Mouse (Mus musculus): Measurements from ENCODE around the gene Arhgef12. TPM values are rescaled to one million over a fixed set of nuclear protein-coding genes. Genes with fewer than 3 reads are reported as not detected.
A peak's percentile ranks its signal among the peaks of the same experiment; 100 is the strongest.

Arhgef12 gene
- total and polyA plus RNA-seq, 2 experiments from 2014 or later: 14.0 to 86.0 TPM

DNA sequence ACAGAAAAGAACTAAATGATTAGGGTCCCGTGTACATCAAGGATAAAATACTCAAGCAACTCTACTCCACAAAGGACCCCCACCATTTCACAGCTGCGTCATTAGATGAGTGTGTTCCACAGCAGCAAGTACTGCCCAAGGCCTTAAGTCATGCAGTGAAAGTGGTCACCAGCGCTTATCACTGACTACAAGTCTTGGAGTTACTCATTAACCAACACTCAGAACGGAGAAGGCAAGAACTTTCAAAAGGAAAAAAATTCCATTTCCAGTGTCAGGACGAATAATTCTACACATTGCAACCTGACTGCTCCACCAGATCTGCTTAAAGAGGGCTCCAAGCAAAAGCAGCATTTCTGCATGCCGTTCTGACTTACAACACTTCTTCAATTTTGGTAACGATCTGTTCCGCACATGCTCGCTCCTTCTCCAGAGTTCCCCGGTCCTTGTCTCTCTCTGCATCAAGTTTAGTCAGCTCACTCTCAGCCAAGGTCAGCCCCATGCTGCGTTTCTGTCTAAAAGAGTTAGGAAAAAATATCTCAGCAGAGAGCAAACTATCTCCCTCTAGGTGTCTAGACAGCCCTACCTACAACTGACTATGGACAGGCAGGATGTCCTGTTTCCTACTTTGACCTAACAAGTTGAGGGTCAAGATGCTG, 106.3 kb downstream of the Arhgef12 start:
- Histone ChIP-seq H3K4me3 (ENCODE audit: low read length) (no peak overlapping the region), H3K27ac (no peak overlapping the region), H3K27me3 (ENCODE audit: insufficient read depth, low read length) (no peaks in the 10 kb centered on the region), H3K9me3 (ENCODE audit: low read length) (no peaks in the 10 kb centered on the region), H3K4me1 (ENCODE audit: insufficient read depth, low read length) (no peaks in the 10 kb centered on the region), H3K9ac (replicated peaks; ENCODE audit: low read length) (no peak overlapping the region), H3K4me2 (ENCODE audit: low read depth, low read length) (no peak overlapping the region), H3K36me3 (ENCODE audit: insufficient read depth, low read length) (peaks cover 61% of the 10 kb centered on the region)
- ATAC-seq: no peak
- TF ChIP-seq CTCF (IDR thresholded peaks at IDR 0.05; ENCODE audit: low read depth): no peak
- no peak for DNase-seq (ENCODE audit: low spot score)
- WGBS: 93% methylated on average over 11 of the region's 11 CpGs

DNA sequence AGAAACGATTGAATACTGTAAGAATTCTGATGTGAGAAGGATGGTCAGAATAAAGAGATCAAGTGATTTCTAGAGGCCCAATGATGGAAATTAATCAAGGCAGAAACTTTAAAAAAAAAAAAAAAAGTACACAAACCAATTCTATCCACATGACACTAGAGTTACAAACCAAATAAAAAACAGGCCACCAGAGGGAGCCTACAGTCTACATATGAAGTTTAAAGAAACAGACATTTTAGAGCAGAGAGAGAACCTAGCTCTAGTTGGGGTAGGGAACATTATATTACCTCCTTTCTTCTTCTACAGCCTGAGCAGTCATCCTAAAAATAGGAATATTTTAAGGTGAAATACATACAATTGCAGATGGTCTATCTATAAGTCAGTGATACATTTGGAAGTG, 107.0 kb downstream of the Arhgef12 start:
- Histone ChIP-seq H3K27me3 (ENCODE audit: insufficient read depth, low read length) (no peaks in the 10 kb centered on the region), H3K9ac (replicated peaks; ENCODE audit: low read length) (no peak overlapping the region), H3K27ac (no peak overlapping the region), H3K9me3 (ENCODE audit: low read length) (no peaks in the 10 kb centered on the region), H3K4me3 (ENCODE audit: low read length) (no peak overlapping the region), H3K4me2 (ENCODE audit: low read depth, low read length) (no peak overlapping the region), H3K36me3 (ENCODE audit: insufficient read depth, low read length) (peaks cover 67% of the 10 kb centered on the region), H3K4me1 (ENCODE audit: insufficient read depth, low read length) (no peaks in the 10 kb centered on the region)
- peak; percentile 90 for DNase-seq (ENCODE audit: low spot score)
- peak; percentile 69 for TF ChIP-seq CTCF (IDR thresholded peaks at IDR 0.05; ENCODE audit: low read depth)
- ATAC-seq: no peak
- WGBS: 93% methylated on average over 1 of the region's 1 CpGs

GRCm38 (mm10) chr9:42997526-42997925, 109.5 kb downstream of the Arhgef12 start:
- Histone ChIP-seq H3K9ac (replicated peaks; ENCODE audit: low read length) (no peak overlapping the region), H3K27me3 (ENCODE audit: insufficient read depth, low read length) (no peaks in the 10 kb centered on the region), H3K4me1 (ENCODE audit: insufficient read depth, low read length) (no peaks in the 10 kb centered on the region), H3K36me3 (ENCODE audit: insufficient read depth, low read length) (peaks cover 62% of the 10 kb centered on the region), H3K4me2 (ENCODE audit: low read depth, low read length) (no peak overlapping the region), H3K27ac (no peak overlapping the region), H3K4me3 (ENCODE audit: low read length) (no peak overlapping the region), H3K9me3 (ENCODE audit: low read length) (no peaks in the 10 kb centered on the region)
- no peak for ATAC-seq
- TF ChIP-seq CTCF (IDR thresholded peaks at IDR 0.05; ENCODE audit: low read depth): no peak
- DNase-seq (ENCODE audit: low spot score): no peak
- WGBS: 90% methylated on average over 6 of the region's 6 CpGs

DNA sequence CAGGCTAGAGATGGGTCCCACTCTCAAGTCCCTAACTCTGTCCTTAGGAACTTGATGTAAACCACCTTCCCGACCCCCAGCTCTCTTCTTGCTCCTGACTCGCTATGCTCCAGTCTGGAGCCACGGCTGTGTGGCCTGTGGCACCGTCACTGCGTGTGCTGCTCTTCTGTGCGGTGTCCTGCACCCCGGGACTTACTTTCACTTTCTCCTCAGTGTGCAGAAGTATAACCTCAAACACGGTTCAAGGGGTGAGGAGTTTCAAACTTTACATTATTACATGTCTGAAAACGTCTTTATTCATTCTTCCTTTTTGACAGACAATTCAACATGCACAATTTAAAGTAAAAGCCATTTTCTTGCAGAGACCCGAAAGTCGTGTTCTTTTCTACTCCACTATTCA, 111.7 kb downstream of the Arhgef12 start:
- H3K27me3 ChIP-seq (ENCODE audit: insufficient read depth, low read length): no peaks in the 10 kb centered on the region
- 92% methylated on average over 11 of the region's 11 CpGs for WGBS
- no peak for ATAC-seq
- no peaks in the 10 kb centered on the region for H3K9me3 ChIP-seq (ENCODE audit: low read length)
- no peak overlapping the region for H3K27ac ChIP-seq
- DNase-seq (ENCODE audit: low spot score): no peak
- H3K4me1 ChIP-seq (ENCODE audit: insufficient read depth, low read length): no peaks in the 10 kb centered on the region
- no peak for TF ChIP-seq CTCF (IDR thresholded peaks at IDR 0.05; ENCODE audit: low read depth)
- H3K9ac ChIP-seq (replicated peaks; ENCODE audit: low read length): no peak overlapping the region
- no peak overlapping the region for H3K4me2 ChIP-seq (ENCODE audit: low read depth, low read length)
- no peak overlapping the region for H3K4me3 ChIP-seq (ENCODE audit: low read length)
- H3K36me3 ChIP-seq (ENCODE audit: insufficient read depth, low read length): peaks cover 56% of the 10 kb centered on the region

- DNase-seq (ENCODE audit: low spot score) (no peak), ATAC-seq (no peak)
- H3K9ac ChIP-seq (replicated peaks; ENCODE audit: low read length): no peak overlapping the region
- no peak for TF ChIP-seq CTCF (IDR thresholded peaks at IDR 0.05; ENCODE audit: low read depth)
- H3K36me3 ChIP-seq (ENCODE audit: insufficient read depth, low read length): peaks cover 54% of the 10 kb centered on the region
- no peaks in the 10 kb centered on the region for H3K4me1 ChIP-seq (ENCODE audit: insufficient read depth, low read length)
- no peak overlapping the region for H3K27ac ChIP-seq
- no peak overlapping the region for H3K4me2 ChIP-seq (ENCODE audit: low read depth, low read length)
- H3K9me3 ChIP-seq (ENCODE audit: low read length): no peaks in the 10 kb centered on the region
- H3K4me3 ChIP-seq (ENCODE audit: low read length): no peak overlapping the region
- 94% methylated on average over 4 of the region's 4 CpGs for WGBS
- no peaks in the 10 kb centered on the region for H3K27me3 ChIP-seq (ENCODE audit: insufficient read depth, low read length)
These were observed 112.3 kb downstream of the Arhgef12 start for GRCm38 (mm10) chr9:42994708-42995107.

DNA sequence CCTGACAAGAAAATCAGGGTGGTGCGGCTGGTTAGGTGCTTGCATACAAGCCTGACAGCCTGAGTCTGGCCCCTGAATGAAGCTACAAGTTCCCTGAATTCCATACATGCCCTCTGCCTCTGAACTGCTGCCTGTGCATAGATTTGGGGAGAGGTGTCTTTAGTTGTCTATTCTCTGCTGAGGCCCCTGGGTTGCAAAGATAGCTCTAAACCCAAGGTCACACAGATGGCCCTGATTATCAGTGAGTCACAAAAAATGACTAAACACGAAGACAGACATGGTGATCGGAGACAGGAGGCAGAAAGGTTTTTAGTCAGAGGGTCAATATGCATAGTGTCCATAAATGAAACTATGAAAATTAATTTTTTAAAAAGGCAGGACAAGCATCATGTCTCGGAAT, 113.4 kb downstream of the Arhgef12 start:
- Histone ChIP-seq H3K27ac (no peak overlapping the region), H3K27me3 (ENCODE audit: insufficient read depth, low read length) (no peaks in the 10 kb centered on the region), H3K36me3 (ENCODE audit: insufficient read depth, low read length) (peaks cover 51% of the 10 kb centered on the region), H3K9me3 (ENCODE audit: low read length) (no peaks in the 10 kb centered on the region), H3K4me3 (ENCODE audit: low read length) (no peak overlapping the region), H3K4me2 (ENCODE audit: low read depth, low read length) (no peak overlapping the region), H3K4me1 (ENCODE audit: insufficient read depth, low read length) (no peaks in the 10 kb centered on the region), H3K9ac (replicated peaks; ENCODE audit: low read length) (no peak overlapping the region)
- no peak for ATAC-seq
- 91% methylated on average over 4 of the region's 4 CpGs for WGBS
- no peak for TF ChIP-seq CTCF (IDR thresholded peaks at IDR 0.05; ENCODE audit: low read depth)
- DNase-seq (ENCODE audit: low spot score): no peak

- Histone ChIP-seq H3K4me2 (ENCODE audit: low read depth, low read length) (no peak overlapping the region), H3K4me3 (ENCODE audit: low read length) (no peak overlapping the region), H3K27me3 (ENCODE audit: insufficient read depth, low read length) (no peaks in the 10 kb centered on the region), H3K27ac (no peak overlapping the region), H3K9ac (replicated peaks; ENCODE audit: low read length) (no peak overlapping the region), H3K36me3 (ENCODE audit: insufficient read depth, low read length) (peaks cover 43% of the 10 kb centered on the region), H3K4me1 (ENCODE audit: insufficient read depth, low read length) (no peaks in the 10 kb centered on the region), H3K9me3 (ENCODE audit: low read length) (no peaks in the 10 kb centered on the region)
- DNase-seq (ENCODE audit: low spot score): no peak
- 88% methylated on average over 4 of the region's 4 CpGs for WGBS
- no peak for TF ChIP-seq CTCF (IDR thresholded peaks at IDR 0.05; ENCODE audit: low read depth)
- ATAC-seq: no peak
These were observed 119.1 kb downstream of the Arhgef12 start for GRCm38 (mm10) chr9:42987988-42988387.
